Mouse (Mus musculus): ENCODE measurements around the gene Ptger3. TPM values are rescaled to one million over a fixed set of nuclear protein-coding genes. Genes with fewer than 3 reads are reported as not detected.

Gene Ptger3
- polyA plus RNA-seq, 1 experiment from 2014 or later, result 2.8 TPM

- no peak overlapping the region for H3K4me2 ChIP-seq
- WGBS (ENCODE audit: insufficient replicate concordance), result 44% methylated on average over 2 of the region's 2 CpGs
- no peaks in the 10 kb centered on the region for H3K9me3 ChIP-seq (replicated peaks; ENCODE audit: control insufficient read depth, low read length)
- H3K27ac ChIP-seq (ENCODE audit: low read depth, low read length), result no peak overlapping the region
- H3K27me3 ChIP-seq (ENCODE audit: control insufficient read depth, insufficient read depth, low read length), result no peaks in the 10 kb centered on the region
- no peak overlapping the region for H3K9ac ChIP-seq (ENCODE audit: low read depth, low read length)
- no peaks in the 10 kb centered on the region for H3K4me1 ChIP-seq (ENCODE audit: control insufficient read depth, insufficient read depth, low read length)
- ATAC-seq (replicated peaks; ENCODE audit: insufficient number of reproducible peaks, low FRiP score, low TSS enrichment), result no peak
- H3K36me3 ChIP-seq (ENCODE audit: control insufficient read depth, insufficient read depth, low read length), result no peaks in the 10 kb centered on the region
- H3K4me3 ChIP-seq (ENCODE audit: low read depth, low read length), result no peak overlapping the region
These were observed 12.7 kb downstream of the Ptger3 start for GRCm38 (mm10) chr3:157579376-157579775.

- WGBS (ENCODE audit: insufficient replicate concordance), result 45% methylated on average over 4 of the region's 4 CpGs
- Histone ChIP-seq H3K4me1 (ENCODE audit: control insufficient read depth, insufficient read depth, low read length) (no peaks in the 10 kb centered on the region), H3K27me3 (ENCODE audit: control insufficient read depth, insufficient read depth, low read length) (no peaks in the 10 kb centered on the region), H3K9ac (ENCODE audit: low read depth, low read length) (no peak overlapping the region), H3K27ac (ENCODE audit: low read depth, low read length) (no peak overlapping the region), H3K4me3 (ENCODE audit: low read depth, low read length) (no peak overlapping the region), H3K36me3 (ENCODE audit: control insufficient read depth, insufficient read depth, low read length) (no peaks in the 10 kb centered on the region), H3K9me3 (replicated peaks; ENCODE audit: control insufficient read depth, low read length) (no peaks in the 10 kb centered on the region), H3K4me2 (no peak overlapping the region)
- no peak for ATAC-seq (replicated peaks; ENCODE audit: insufficient number of reproducible peaks, low FRiP score, low TSS enrichment)
These were observed 13.6 kb downstream of the Ptger3 start for GRCm38 (mm10) chr3:157580299-157580698.

GRCm38 (mm10) chr3:157581755-157582154, 15.1 kb downstream of the Ptger3 start:
- H3K36me3 ChIP-seq (ENCODE audit: control insufficient read depth, insufficient read depth, low read length), result no peaks in the 10 kb centered on the region
- ATAC-seq (replicated peaks; ENCODE audit: insufficient number of reproducible peaks, low FRiP score, low TSS enrichment), result no peak
- H3K4me1 ChIP-seq (ENCODE audit: control insufficient read depth, insufficient read depth, low read length), result no peaks in the 10 kb centered on the region
- 15% methylated on average over 2 of the region's 2 CpGs for WGBS (ENCODE audit: insufficient replicate concordance)
- H3K27me3 ChIP-seq (ENCODE audit: control insufficient read depth, insufficient read depth, low read length), result no peaks in the 10 kb centered on the region
- H3K4me2 ChIP-seq, result no peak overlapping the region
- no peak overlapping the region for H3K4me3 ChIP-seq (ENCODE audit: low read depth, low read length)
- no peak overlapping the region for H3K27ac ChIP-seq (ENCODE audit: low read depth, low read length)
- H3K9ac ChIP-seq (ENCODE audit: low read depth, low read length), result no peak overlapping the region
- H3K9me3 ChIP-seq (replicated peaks; ENCODE audit: control insufficient read depth, low read length), result no peaks in the 10 kb centered on the region

GRCm38 (mm10) chr3:157582626-157583405, 16.1 kb downstream of the Ptger3 start:
- Histone ChIP-seq H3K9me3 (replicated peaks; ENCODE audit: control insufficient read depth, low read length) (no peaks in the 10 kb centered on the region), H3K27ac (ENCODE audit: low read depth, low read length) (no peak overlapping the region), H3K4me3 (ENCODE audit: low read depth, low read length) (no peak overlapping the region), H3K4me2 (no peak overlapping the region), H3K36me3 (ENCODE audit: control insufficient read depth, insufficient read depth, low read length) (no peaks in the 10 kb centered on the region), H3K9ac (ENCODE audit: low read depth, low read length) (no peak overlapping the region), H3K27me3 (ENCODE audit: control insufficient read depth, insufficient read depth, low read length) (no peaks in the 10 kb centered on the region), H3K4me1 (ENCODE audit: control insufficient read depth, insufficient read depth, low read length) (no peaks in the 10 kb centered on the region)
- WGBS (ENCODE audit: insufficient replicate concordance), result 58% methylated on average over 5 of the region's 5 CpGs
- ATAC-seq (replicated peaks; ENCODE audit: insufficient number of reproducible peaks, low FRiP score, low TSS enrichment), result no peak

- no peak overlapping the region for H3K9ac ChIP-seq (ENCODE audit: low read depth, low read length)
- H3K4me2 ChIP-seq, result no peak overlapping the region
- no peak for ATAC-seq (replicated peaks; ENCODE audit: insufficient number of reproducible peaks, low FRiP score, low TSS enrichment)
- H3K27ac ChIP-seq (ENCODE audit: low read depth, low read length), result no peak overlapping the region
- no peaks in the 10 kb centered on the region for H3K9me3 ChIP-seq (replicated peaks; ENCODE audit: control insufficient read depth, low read length)
- no peaks in the 10 kb centered on the region for H3K36me3 ChIP-seq (ENCODE audit: control insufficient read depth, insufficient read depth, low read length)
- no peaks in the 10 kb centered on the region for H3K4me1 ChIP-seq (ENCODE audit: control insufficient read depth, insufficient read depth, low read length)
- no peaks in the 10 kb centered on the region for H3K27me3 ChIP-seq (ENCODE audit: control insufficient read depth, insufficient read depth, low read length)
- 76% methylated on average over 7 of the region's 7 CpGs for WGBS (ENCODE audit: insufficient replicate concordance)
- H3K4me3 ChIP-seq (ENCODE audit: low read depth, low read length), result no peak overlapping the region
These were observed 31.2 kb downstream of the Ptger3 start for GRCm38 (mm10) chr3:157597837-157598379.

GRCm38 (mm10) chr3:157604684-157605410, 38.2 kb downstream of the Ptger3 start:
- ATAC-seq (replicated peaks; ENCODE audit: insufficient number of reproducible peaks, low FRiP score, low TSS enrichment), result no peak
- Histone ChIP-seq H3K27me3 (ENCODE audit: control insufficient read depth, insufficient read depth, low read length) (no peaks in the 10 kb centered on the region), H3K4me3 (ENCODE audit: low read depth, low read length) (no peak overlapping the region), H3K9me3 (replicated peaks; ENCODE audit: control insufficient read depth, low read length) (no peaks in the 10 kb centered on the region), H3K4me2 (no peak overlapping the region), H3K9ac (ENCODE audit: low read depth, low read length) (no peak overlapping the region), H3K36me3 (ENCODE audit: control insufficient read depth, insufficient read depth, low read length) (no peaks in the 10 kb centered on the region), H3K4me1 (ENCODE audit: control insufficient read depth, insufficient read depth, low read length) (no peaks in the 10 kb centered on the region), H3K27ac (ENCODE audit: low read depth, low read length) (no peak overlapping the region)
- 78% methylated on average over 6 of the region's 6 CpGs for WGBS (ENCODE audit: insufficient replicate concordance)

- H3K36me3 ChIP-seq (ENCODE audit: control insufficient read depth, insufficient read depth, low read length), result no peaks in the 10 kb centered on the region
- no peak for ATAC-seq (replicated peaks; ENCODE audit: insufficient number of reproducible peaks, low FRiP score, low TSS enrichment)
These were observed 38.7 kb downstream of the Ptger3 start for GRCm38 (mm10) chr3:157605411-157605740.

GRCm38 (mm10) chr3:157613542-157613941, 46.9 kb downstream of the Ptger3 start:
- Histone ChIP-seq H3K27me3 (ENCODE audit: control insufficient read depth, insufficient read depth, low read length) (no peaks in the 10 kb centered on the region), H3K9me3 (replicated peaks; ENCODE audit: control insufficient read depth, low read length) (no peaks in the 10 kb centered on the region), H3K4me3 (ENCODE audit: low read depth, low read length) (no peak overlapping the region), H3K4me2 (no peak overlapping the region), H3K4me1 (ENCODE audit: control insufficient read depth, insufficient read depth, low read length) (no peaks in the 10 kb centered on the region), H3K9ac (ENCODE audit: low read depth, low read length) (no peak overlapping the region), H3K36me3 (ENCODE audit: control insufficient read depth, insufficient read depth, low read length) (no peaks in the 10 kb centered on the region), H3K27ac (ENCODE audit: low read depth, low read length) (no peak overlapping the region)
- ATAC-seq (replicated peaks; ENCODE audit: insufficient number of reproducible peaks, low FRiP score, low TSS enrichment), result no peak
- WGBS (ENCODE audit: insufficient replicate concordance), result 40% methylated on average over 1 of the region's 1 CpGs

More at GRCm38 (mm10) chr3:157605411-157605740, 38.7 kb downstream of the Ptger3 start:
- no peak overlapping the region for H3K4me2 ChIP-seq
- no peaks in the 10 kb centered on the region for H3K9me3 ChIP-seq (replicated peaks; ENCODE audit: control insufficient read depth, low read length)
- H3K4me1 ChIP-seq (ENCODE audit: control insufficient read depth, insufficient read depth, low read length), result no peaks in the 10 kb centered on the region
- H3K27ac ChIP-seq (ENCODE audit: low read depth, low read length), result no peak overlapping the region
- H3K27me3 ChIP-seq (ENCODE audit: control insufficient read depth, insufficient read depth, low read length), result no peaks in the 10 kb centered on the region
- H3K9ac ChIP-seq (ENCODE audit: low read depth, low read length), result no peak overlapping the region
- H3K4me3 ChIP-seq (ENCODE audit: low read depth, low read length), result no peak overlapping the region
